Mouse (Mus musculus) MEL (cell line): Measurements from ENCODE around the gene Gpc5.

Source experiments
- GATA1 ChIP-seq: IDR thresholded peaks from 2 replicates; pipeline ENCODE4 v1.6.1; 2011; ENCODE audit warnings: low read depth, low read length, improper control_type of control experiment
- MAX ChIP-seq: IDR thresholded peaks from 2 replicates; pipeline ENCODE4 v1.6.1; 2011; ENCODE audit warnings: low read length, improper control_type of control experiment
- MEF2A ChIP-seq: IDR thresholded peaks from 2 replicates; pipeline ENCODE4 v1.6.1; 2014; ENCODE audit warnings: low read depth, mild to moderate bottlenecking, inconsistent platforms, low read length, improper control_type of control experiment; ENCODE audit not compliant: poor library complexity, insufficient replicate concordance, severe bottlenecking; ENCODE audit errors: extremely low read depth
- POLR2A ChIP-seq, 2 experiments: IDR thresholded peaks; 2 replicates each; pipeline ENCODE4 v1.6.1; 2011 to 2012; ENCODE audit warnings: low read length in 2 of 2, mild to moderate bottlenecking in 2 of 2, control low read depth in 1 of 2, improper control_type of control experiment in 1 of 2, low read depth in 1 of 2, moderate library complexity in 1 of 2; ENCODE audit not compliant: control insufficient read depth in 1 of 2, insufficient read depth in 1 of 2, poor library complexity in 1 of 2

GRCm38 (mm10) chr14:115843783-115844182 lies 751.8 kb downstream of the Gpc5 start:
- TF ChIP-seq GATA1, result no peak
- TF ChIP-seq MAX, result no peak
- TF ChIP-seq POLR2A (IDR thresholded peaks at IDR 0.05; ENCODE audit: control insufficient read depth in 1 of 2, insufficient read depth in 1 of 2, low read depth in 1 of 2, low read length in 2 of 2, poor library complexity in 1 of 2), result no peak
- TF ChIP-seq MEF2A, result no peak
